Mouse (Mus musculus) intestine, postnatal 0 days (tissue): ENCODE measurements around the gene 1700023F06Rik. TPM values are rescaled to one million over a fixed set of nuclear protein-coding genes. Genes with fewer than 3 reads are reported as not detected.

ENCODE experiments used
- ATAC-seq: fragments of 200-750 bp; cut with Nextera tagmentation; 2 replicates; pipeline ENCODE4 v1.8.0; 2017; ENCODE audit warnings: mild to moderate bottlenecking, moderate TSS enrichment, moderate library complexity
- H3K27ac ChIP-seq: fragments of 300-500 bp; sonication (generic); 2 replicates; pipeline ENCODE4 v1.5.1; 2014; ENCODE audit warnings: mild to moderate bottlenecking, low read depth, low read length, moderate library complexity
- H3K27me3 ChIP-seq: fragments of 300-500 bp; sonication (generic); replicated peaks from 2 replicates; pipeline ENCODE4 v1.6.1; 2014; ENCODE audit warnings: low read length, mixed read lengths; ENCODE audit not compliant: control insufficient read depth, insufficient read depth
- H3K36me3 ChIP-seq: fragments of 300-500 bp; sonication (generic); 2 replicates; pipeline ENCODE4 v1.6.1; 2014; ENCODE audit warnings: mild to moderate bottlenecking, moderate library complexity; ENCODE audit not compliant: control insufficient read depth, insufficient read depth
- H3K4me1 ChIP-seq: fragments of 300-500 bp; sonication (generic); replicated peaks from 2 replicates; pipeline ENCODE4 v1.6.1; 2014; ENCODE audit warnings: antibody characterized with exemption, low read length, mixed read lengths; ENCODE audit not compliant: control insufficient read depth, insufficient read depth
- H3K4me2 ChIP-seq: fragments of 300-500 bp; sonication (generic); replicated peaks from 2 replicates; pipeline ENCODE4 v1.6.1; 2014; ENCODE audit warnings: low read depth, mild to moderate bottlenecking, moderate library complexity
- H3K4me3 ChIP-seq: fragments of 300-500 bp; sonication (generic); 2 replicates; pipeline ENCODE4 v1.5.1; 2014; ENCODE audit warnings: low read depth, low read length
- H3K9ac ChIP-seq: fragments of 300-500 bp; sonication (generic); 2 replicates; pipeline ENCODE4 v1.6.1; 2014; ENCODE audit warnings: mild to moderate bottlenecking, low read depth, low read length
- H3K9me3 ChIP-seq: fragments of 300-500 bp; sonication (generic); 2 replicates; pipeline ENCODE4 v1.6.1; 2016; ENCODE audit warnings: mixed run types; ENCODE audit not compliant: control insufficient read depth
- CTCF ChIP-seq: sonication (generic); IDR thresholded peaks from 2 replicates; pipeline ENCODE4 v1.5.1; 2016; ENCODE audit warnings: low read depth, mild to moderate bottlenecking, control low read depth, antibody characterized with exemption, moderate library complexity
- WGBS: fragments of 180-500 bp; shearing (Covaris S2); extraction: QIAGEN DNeasy Blood & Tissue Kit; methylation state at CpG from one replicate; pipeline ENCODE4 v1.1.7; 2014; 5-methylcytosine and 5-hydroxymethylcytosine counted together
- polyA plus RNA-seq: library from polyadenylated mRNA; unstranded; fragments of >200 nt; fragmentation: Nextera tagmentation; extraction: Ambion mirVana; gene quantifications from 2 replicates; pipeline ENCODE4 v1.2.1, GENCODE M21; 2015

Gene 1700023F06Rik
- polyA plus RNA-seq, 1 experiment from 2014 or later = 0.77 TPM

GRCm38 (mm10) chr11:103202376-103202775, 6.0 kb downstream of the 1700023F06Rik start:
- no peaks in the 10 kb centered on the region for H3K9me3 ChIP-seq
- no peak for ATAC-seq
- H3K4me1 ChIP-seq = no peaks in the 10 kb centered on the region; the same call in 1 of the 2 replicates
- no peak overlapping the region for H3K27ac ChIP-seq
- H3K9ac ChIP-seq = no peak overlapping the region
- H3K4me3 ChIP-seq = no peak overlapping the region
- H3K4me2 ChIP-seq = no peak overlapping the region
- no peak for TF ChIP-seq CTCF
- H3K36me3 ChIP-seq = no peaks in the 10 kb centered on the region
- H3K27me3 ChIP-seq = peaks cover 25% of the 10 kb centered on the region

- no peaks in the 10 kb centered on the region for H3K36me3 ChIP-seq
- H3K4me3 ChIP-seq = no peak overlapping the region
- H3K27me3 ChIP-seq = peaks cover 30% of the 10 kb centered on the region
- H3K4me1 ChIP-seq = no peaks in the 10 kb centered on the region; the same call in 1 of the 2 replicates
- ATAC-seq = no peak
- 0 out of 2 replicates have a peak, but pooled peaks have one; percentile 10 for TF ChIP-seq CTCF
- H3K4me2 ChIP-seq = no peak overlapping the region
- H3K27ac ChIP-seq = no peak overlapping the region
- 43% methylated on average over 6 of the region's 6 CpGs for WGBS
- no peak overlapping the region for H3K9ac ChIP-seq
- no peaks in the 10 kb centered on the region for H3K9me3 ChIP-seq
These were observed 6.7 kb downstream of the 1700023F06Rik start for GRCm38 (mm10) chr11:103201664-103202063.

GRCm38 (mm10) chr11:103198911-103199803, 9.2 kb downstream of the 1700023F06Rik start:
- 5% methylated on average over 53 of the region's 59 CpGs for WGBS
- H3K27me3 ChIP-seq = peaks cover 34% of the 10 kb centered on the region
- ATAC-seq = no peak; the same call in 1 of the 2 replicates

GRCm38 (mm10) chr11:103198339-103198738, 10.0 kb downstream of the 1700023F06Rik start:
- Histone ChIP-seq H3K27me3 (peaks cover 43% of the 10 kb centered on the region), H3K4me2 (peak overlapping the region; percentile 81), H3K27ac (no peak overlapping the region), H3K4me1 (no peaks in the 10 kb centered on the region; the same call in 1 of the 2 replicates), H3K4me3 (peak overlapping the region; percentile 47; the same call in 1 of the 2 replicates), H3K36me3 (no peaks in the 10 kb centered on the region), H3K9me3 (no peaks in the 10 kb centered on the region), H3K9ac (no peak overlapping the region)
- ATAC-seq = no peak
- 18% methylated on average over 16 of the region's 16 CpGs for WGBS
- no peak for TF ChIP-seq CTCF

More at GRCm38 (mm10) chr11:103198911-103199803, 9.2 kb downstream of the 1700023F06Rik start:
- no peak for TF ChIP-seq CTCF
- H3K9me3 ChIP-seq = no peaks in the 10 kb centered on the region
- H3K4me3 ChIP-seq = peak overlapping the region; percentile 47
- no peak overlapping the region for H3K9ac ChIP-seq
- no peaks in the 10 kb centered on the region; the same call in 1 of the 2 replicates for H3K4me1 ChIP-seq
- peak overlapping the region; percentile 81 for H3K4me2 ChIP-seq
- no peaks in the 10 kb centered on the region for H3K36me3 ChIP-seq
- no peak overlapping the region for H3K27ac ChIP-seq

GRCm38 (mm10) chr11:103197340-103197739, 11.0 kb downstream of the 1700023F06Rik start:
- Histone ChIP-seq H3K27ac (no peak overlapping the region), H3K9ac (no peak overlapping the region), H3K4me2 (no peak overlapping the region), H3K9me3 (no peaks in the 10 kb centered on the region), H3K27me3 (peaks cover 53% of the 10 kb centered on the region), H3K4me3 (no peak overlapping the region), H3K4me1 (no peaks in the 10 kb centered on the region; the same call in 1 of the 2 replicates), H3K36me3 (no peaks in the 10 kb centered on the region)
- no peak for ATAC-seq
- 70% methylated on average over 4 of the region's 4 CpGs for WGBS
- TF ChIP-seq CTCF = no peak

- no peak for ATAC-seq
- Histone ChIP-seq H3K9me3 (no peaks in the 10 kb centered on the region), H3K36me3 (no peaks in the 10 kb centered on the region), H3K4me2 (no peak overlapping the region), H3K9ac (no peak overlapping the region), H3K4me1 (no peaks in the 10 kb centered on the region; the same call in 1 of the 2 replicates), H3K27ac (no peak overlapping the region), H3K4me3 (no peak overlapping the region), H3K27me3 (peaks cover 56% of the 10 kb centered on the region)
- 89% methylated on average over 5 of the region's 5 CpGs for WGBS
- no peak for TF ChIP-seq CTCF
These were observed 12.7 kb downstream of the 1700023F06Rik start for GRCm38 (mm10) chr11:103195656-103196055.
